In the genomic region with DNA sequence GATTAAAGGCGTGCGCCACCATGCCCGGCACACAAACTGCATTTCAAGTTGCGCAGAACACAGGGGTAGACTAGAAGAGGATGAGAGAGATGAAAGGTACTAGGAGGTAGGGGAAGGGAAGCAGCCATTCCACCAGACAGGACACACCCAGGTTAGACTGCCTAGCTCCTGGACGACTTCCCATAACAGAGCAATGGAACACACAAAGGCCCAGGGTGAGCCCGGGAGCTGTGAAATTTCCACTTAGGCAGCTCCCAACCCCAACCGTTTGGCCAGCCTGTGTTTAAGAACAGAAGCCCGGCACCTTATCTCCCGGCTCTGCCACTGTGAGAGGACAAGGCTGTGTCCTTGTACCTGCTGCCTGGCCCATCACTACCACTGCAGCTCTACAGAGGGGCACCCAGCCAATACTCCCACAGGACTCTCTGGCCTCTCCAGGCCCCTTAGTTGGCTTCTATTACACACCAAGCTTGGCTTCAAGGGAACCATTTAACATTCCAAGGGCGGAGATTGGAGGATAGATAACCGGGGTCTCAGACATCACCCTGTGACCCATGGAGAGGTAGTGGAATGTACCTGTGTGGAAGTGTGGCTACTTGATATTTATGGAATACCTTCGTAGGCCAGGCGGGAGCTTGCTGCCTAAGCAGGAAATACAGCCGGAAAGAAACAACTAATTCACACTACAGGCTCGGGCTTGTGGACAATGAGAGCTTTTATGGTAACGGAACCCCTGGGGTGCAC, we compare ENCODE assay signal across 14 mouse cellular contexts.
DNase-seq lines count a peak whose midpoint lies in the region; ATAC-seq and TF ChIP-seq lines count a peak whose summit lies in the region.
"Had no signal": no experiment of that assay in that cellular context is flagged by ENCODE, and none has a peak within 500 bp of the region (broad histone marks: within the 10 kb centered on the region; RNA-seq: fewer than 3 reads in every experiment).

No protein-coding gene starts in this region.

- no peak for TF ChIP-seq POLR2A in kidney, adult 2 months (IDR thresholded peaks at IDR 0.05; ENCODE audit: low read depth, low read length)

- 73% methylated on average over 16 of the region's 16 CpGs for WGBS in kidney, adult 2 months
- WGBS in embryonic facial prominence, embryonic 13.5 days = 61% methylated on average over 16 of the region's 16 CpGs
- 52% methylated on average over 16 of the region's 16 CpGs for WGBS in kidney, postnatal 0 days
- WGBS in midbrain, embryonic 15.5 days = 71% methylated on average over 16 of the region's 16 CpGs

- no peaks in the 10 kb centered on the region for H3K27me3 ChIP-seq in kidney, adult 2 months (replicated peaks; ENCODE audit: control insufficient read depth, insufficient read depth, low read length)
- no peaks in the 10 kb centered on the region for H3K27me3 ChIP-seq in embryonic facial prominence, embryonic 13.5 days
- H3K27me3 ChIP-seq in kidney, postnatal 0 days (ENCODE audit: insufficient read depth, low read length) = no peaks in the 10 kb centered on the region
- no peaks in the 10 kb centered on the region for H3K27me3 ChIP-seq in midbrain, embryonic 15.5 days (replicated peaks)
- H3K27me3 ChIP-seq: neural tube, embryonic 12.5 days had no signal

- H3K27ac ChIP-seq in kidney, adult 2 months (ENCODE audit: insufficient read depth, low read depth, low read length) = no peak overlapping the region
- peak overlapping the region; percentile 57; the same call in 1 of the 2 replicates for H3K27ac ChIP-seq in embryonic facial prominence, embryonic 13.5 days
- H3K27ac ChIP-seq in kidney, postnatal 0 days = 0 out of 2 replicates have a peak overlapping the region, but pooled peaks have one; percentile 11
- H3K27ac ChIP-seq in midbrain, embryonic 15.5 days = no peak overlapping the region
- H3K27ac ChIP-seq: neural tube, embryonic 12.5 days had no signal

- no peaks in the 10 kb centered on the region for H3K4me1 ChIP-seq in kidney, adult 2 months (ENCODE audit: control insufficient read depth, insufficient read depth, low read length)
- peaks cover 18% of the 10 kb centered on the region for H3K4me1 ChIP-seq in embryonic facial prominence, embryonic 13.5 days
- peaks cover 10% of the 10 kb centered on the region for H3K4me1 ChIP-seq in kidney, postnatal 0 days (replicated peaks; ENCODE audit: insufficient read depth, low read length)
- H3K4me1 ChIP-seq in midbrain, embryonic 15.5 days = peaks cover 9% of the 10 kb centered on the region

- no peak for ATAC-seq in embryonic facial prominence, embryonic 13.5 days (ENCODE audit: insufficient number of reproducible peaks, insufficient read depth, low FRiP score, low TSS enrichment, low read depth)
- ATAC-seq in kidney, postnatal 0 days (replicated peaks; ENCODE audit: low FRiP score, low read depth) = peak; percentile 19; the same call in 1 of the 2 replicates
- no peak for ATAC-seq in midbrain, embryonic 15.5 days (replicated peaks)

- no peak for TF ChIP-seq CTCF in kidney, adult 2 months (conservative IDR thresholded peaks at IDR 0.05; ENCODE audit: insufficient read depth, insufficient read length, low read depth, low read length)
- TF ChIP-seq CTCF in kidney, postnatal 0 days (IDR thresholded peaks at IDR 0.05; ENCODE audit: low read depth) = no peak

- H3K36me3 ChIP-seq in kidney, adult 2 months (ENCODE audit: control insufficient read depth, insufficient read depth, low read length) = no peaks in the 10 kb centered on the region
- H3K36me3 ChIP-seq in embryonic facial prominence, embryonic 13.5 days = no peaks in the 10 kb centered on the region
- H3K36me3 ChIP-seq in kidney, postnatal 0 days (ENCODE audit: insufficient read depth, low read length) = no peaks in the 10 kb centered on the region
- no peaks in the 10 kb centered on the region for H3K36me3 ChIP-seq in midbrain, embryonic 15.5 days (replicated peaks)
- H3K36me3 ChIP-seq: neural tube, embryonic 12.5 days had no signal

- H3K9ac ChIP-seq in embryonic facial prominence, embryonic 13.5 days = no peak overlapping the region
- H3K9ac ChIP-seq in kidney, postnatal 0 days (ENCODE audit: low read depth, low read length) = no peak overlapping the region
- no peak overlapping the region for H3K9ac ChIP-seq in midbrain, embryonic 15.5 days
- H3K9ac ChIP-seq: neural tube, embryonic 12.5 days had no signal

- H3K4me3 ChIP-seq in kidney, adult 2 months (ENCODE audit: insufficient read depth, low read depth, low read length) = no peak overlapping the region
- H3K4me3 ChIP-seq in embryonic facial prominence, embryonic 13.5 days = no peak overlapping the region
- no peak overlapping the region for H3K4me3 ChIP-seq in kidney, postnatal 0 days (replicated peaks; ENCODE audit: low read depth, low read length)
- H3K4me3 ChIP-seq in midbrain, embryonic 15.5 days = no peak overlapping the region
- H3K4me3 ChIP-seq: neural tube, embryonic 12.5 days had no signal

- no peak overlapping the region for H3K4me2 ChIP-seq in embryonic facial prominence, embryonic 13.5 days
- H3K4me2 ChIP-seq in kidney, postnatal 0 days (ENCODE audit: low read length) = no peak overlapping the region
- no peak overlapping the region for H3K4me2 ChIP-seq in midbrain, embryonic 15.5 days
- H3K4me2 ChIP-seq: midbrain, embryonic 11.5 days; neural tube, embryonic 12.5 days had no signal

- H3K9me3 ChIP-seq in embryonic facial prominence, embryonic 13.5 days = no peaks in the 10 kb centered on the region
- no peaks in the 10 kb centered on the region for H3K9me3 ChIP-seq in kidney, postnatal 0 days (replicated peaks; ENCODE audit: low read length)
- no peaks in the 10 kb centered on the region for H3K9me3 ChIP-seq in midbrain, embryonic 15.5 days
- H3K9me3 ChIP-seq: neural tube, embryonic 12.5 days had no signal

- DNase-seq in adrenal gland, postnatal 10 days = peak; percentile 15
- no peak for DNase-seq in adrenal gland, adult 18-20 months (ENCODE audit: low spot score in 2 of 2)
- peak; percentile 17 for DNase-seq in kidney, adult 2 months
- DNase-seq in kidney, postnatal 10 days = no peak
- no peak for DNase-seq in kidney, postnatal 0 days (ENCODE audit: low spot score)
- no peak for DNase-seq in natural killer cell, adult 2 months (ENCODE audit: low spot score in 2 of 2)
- DNase-seq: cerebellum, postnatal 25 days; gastrocnemius, postnatal 10 days; left cerebral cortex, postnatal 4 days; thymus, postnatal 14 days had no signal

Comparison
In these comparisons a context has a peak if more than half of its experiments do, and no peak if none do; other contexts are left out.
1. DNase-seq: peak in adrenal gland, postnatal 10 days (single experiment) and kidney, adult 2 months (single experiment); none in adrenal gland, adult 18-20 months (0 of 2), kidney, postnatal 10 days (single experiment), kidney, postnatal 0 days (single experiment) and natural killer cell, adult 2 months (0 of 2).
2. H3K27ac ChIP-seq: peak in embryonic facial prominence, embryonic 13.5 days (single experiment) and kidney, postnatal 0 days (single experiment); none in kidney, adult 2 months (single experiment) and midbrain, embryonic 15.5 days (single experiment).